Mouse (Mus musculus) liver, embryonic 12.5 days (tissue): Measurements from ENCODE around the gene Fbxo21. TPM values are rescaled to one million over a fixed set of nuclear protein-coding genes. Genes with fewer than 3 reads are reported as not detected.

ENCODE experiments used
- ATAC-seq: fragments of 200-750 bp; cut with Nextera tagmentation; 2 replicates; pipeline ENCODE4 v1.8.0; 2017; ENCODE audit warnings: moderate number of reproducible peaks, mild to moderate bottlenecking, moderate library complexity
- H3K27ac ChIP-seq: fragments of 300-500 bp; sonication (generic); 2 replicates; pipeline ENCODE4 v1.5.1; 2016; ENCODE audit warnings: mild to moderate bottlenecking
- H3K27me3 ChIP-seq: fragments of 300-500 bp; sonication (generic); replicated peaks from 2 replicates; pipeline ENCODE4 v1.6.1; 2016; ENCODE audit warnings: mild to moderate bottlenecking, moderate library complexity
- H3K36me3 ChIP-seq: fragments of 300-500 bp; sonication (generic); 2 replicates; pipeline ENCODE4 v1.6.1; 2016; ENCODE audit warnings: mild to moderate bottlenecking, moderate library complexity
- H3K4me1 ChIP-seq: fragments of 300-500 bp; sonication (generic); 2 replicates; pipeline ENCODE4 v1.6.1; 2016
- H3K4me2 ChIP-seq: fragments of 300-500 bp; sonication (generic); 2 replicates; pipeline ENCODE4 v1.6.1; 2016; ENCODE audit warnings: mild to moderate bottlenecking, moderate library complexity
- H3K4me3 ChIP-seq: fragments of 300-500 bp; sonication (generic); 2 replicates; pipeline ENCODE4 v1.5.1; 2016; ENCODE audit warnings: mild to moderate bottlenecking, moderate library complexity
- H3K9ac ChIP-seq: fragments of 300-500 bp; sonication (generic); 2 replicates; pipeline ENCODE4 v1.6.1; 2016; ENCODE audit warnings: mild to moderate bottlenecking, moderate library complexity
- H3K9me3 ChIP-seq: fragments of 300-500 bp; sonication (generic); replicated peaks from 2 replicates; pipeline ENCODE4 v1.6.1; 2016; ENCODE audit warnings: mild to moderate bottlenecking, moderate library complexity
- WGBS: fragments of 180-500 bp; shearing (Covaris S2); methylation state at CpG from one replicate; pipeline ENCODE4 v1.1.7; 2016; ENCODE audit not compliant: insufficient replicate concordance; 5-methylcytosine and 5-hydroxymethylcytosine counted together
- polyA plus RNA-seq: library from polyadenylated mRNA; unstranded; fragments of >200 nt; fragmentation: Nextera tagmentation; extraction: Ambion mirVana; gene quantifications from 2 replicates; pipeline ENCODE4 v1.2.1, GENCODE M21; 2016

Gene Fbxo21
- polyA plus RNA-seq, 1 experiment from 2014 or later, result 28.1 TPM

- Histone ChIP-seq H3K4me1 (no peaks in the 10 kb centered on the region), H3K4me3 (no peak overlapping the region), H3K9ac (no peak overlapping the region), H3K27me3 (0 out of 2 replicates have a peak, but pooled peaks cover 11% of the 10 kb centered on the region), H3K4me2 (no peak overlapping the region), H3K9me3 (no peaks in the 10 kb centered on the region), H3K36me3 (no peaks in the 10 kb centered on the region), H3K27ac (no peak overlapping the region)
- ATAC-seq, result no peak
- 68% methylated on average over 1 of the region's 1 CpGs for WGBS
Observed at GRCm38 (mm10) chr5:117954429-117954828, 22.1 kb upstream of the Fbxo21 start.

- no peak overlapping the region for H3K27ac ChIP-seq
- WGBS, result 22% methylated on average over 10 of the region's 10 CpGs
- ATAC-seq, result no peak
- H3K9me3 ChIP-seq, result no peaks in the 10 kb centered on the region
- H3K4me3 ChIP-seq, result no peak overlapping the region
- 0 out of 2 replicates have a peak, but pooled peaks cover 11% of the 10 kb centered on the region for H3K27me3 ChIP-seq
- H3K9ac ChIP-seq, result no peak overlapping the region
- no peaks in the 10 kb centered on the region for H3K4me1 ChIP-seq
- H3K36me3 ChIP-seq, result no peaks in the 10 kb centered on the region
- no peak overlapping the region for H3K4me2 ChIP-seq
Observed at GRCm38 (mm10) chr5:117955675-117956420, 20.7 kb upstream of the Fbxo21 start.

- 40% methylated on average over 9 of the region's 9 CpGs for WGBS
- no peak overlapping the region for H3K9ac ChIP-seq
- H3K4me2 ChIP-seq, result no peak overlapping the region
- H3K4me3 ChIP-seq, result no peak overlapping the region
- no peak for ATAC-seq
- H3K36me3 ChIP-seq, result no peaks in the 10 kb centered on the region
- H3K27me3 ChIP-seq, result peaks cover 27% of the 10 kb centered on the region
- no peak overlapping the region for H3K27ac ChIP-seq
- no peaks in the 10 kb centered on the region for H3K9me3 ChIP-seq
- H3K4me1 ChIP-seq, result peaks cover 17% of the 10 kb centered on the region
Observed at GRCm38 (mm10) chr5:117964750-117965149, 11.8 kb upstream of the Fbxo21 start.

- H3K36me3 ChIP-seq, result no peaks in the 10 kb centered on the region
- no peak overlapping the region for H3K27ac ChIP-seq
- peaks cover 27% of the 10 kb centered on the region for H3K27me3 ChIP-seq
- ATAC-seq, result no peak
- no peak overlapping the region for H3K4me3 ChIP-seq
- H3K4me2 ChIP-seq, result no peak overlapping the region
- H3K9me3 ChIP-seq, result no peaks in the 10 kb centered on the region
- H3K4me1 ChIP-seq, result peaks cover 17% of the 10 kb centered on the region
- no peak overlapping the region for H3K9ac ChIP-seq
- WGBS, result 70% methylated on average over 9 of the region's 9 CpGs
Observed at GRCm38 (mm10) chr5:117966956-117967355, 9.6 kb upstream of the Fbxo21 start.

GRCm38 (mm10) chr5:117967659-117968069 is 8.9 kb upstream of the Fbxo21 start:
- no peak overlapping the region for H3K4me2 ChIP-seq
- H3K27ac ChIP-seq, result 0 out of 2 replicates have a peak overlapping the region, but pooled peaks have one; percentile 25
- no peak overlapping the region for H3K4me3 ChIP-seq
- H3K36me3 ChIP-seq, result no peaks in the 10 kb centered on the region
- no peak for ATAC-seq
- 44% methylated on average over 4 of the region's 4 CpGs for WGBS
- H3K9ac ChIP-seq, result no peak overlapping the region
- no peaks in the 10 kb centered on the region for H3K9me3 ChIP-seq
- peaks cover 27% of the 10 kb centered on the region for H3K27me3 ChIP-seq
- peaks cover 17% of the 10 kb centered on the region for H3K4me1 ChIP-seq

GRCm38 (mm10) chr5:117969681-117970427 is 6.7 kb upstream of the Fbxo21 start:
- Histone ChIP-seq H3K27me3 (peaks cover 14% of the 10 kb centered on the region; the same call in 1 of the 2 replicates), H3K4me1 (peaks cover 11% of the 10 kb centered on the region), H3K4me3 (no peak overlapping the region), H3K36me3 (no peaks in the 10 kb centered on the region), H3K9ac (no peak overlapping the region), H3K4me2 (no peak overlapping the region), H3K9me3 (no peaks in the 10 kb centered on the region), H3K27ac (no peak overlapping the region)
- WGBS, result 73% methylated on average over 10 of the region's 10 CpGs
- no peak for ATAC-seq

- Histone ChIP-seq H3K9me3 (no peaks in the 10 kb centered on the region), H3K9ac (no peak overlapping the region), H3K4me2 (peak overlapping the region; percentile 98), H3K27me3 (peaks cover 13% of the 10 kb centered on the region; the same call in 1 of the 2 replicates), H3K4me3 (peak overlapping the region; percentile 89), H3K27ac (no peak overlapping the region), H3K36me3 (peaks cover 22% of the 10 kb centered on the region), H3K4me1 (peaks cover 39% of the 10 kb centered on the region)
- 19% methylated on average over 19 of the region's 19 CpGs for whole genome bisulfite sequencing
- ATAC-seq, result 0 out of 2 replicates have a peak, but pooled peaks have one; percentile 6
Observed at GRCm38 (mm10) chr5:117976263-117976656, 270 bp upstream of the Fbxo21 start.

- ATAC-seq, result no peak
- Histone ChIP-seq H3K27ac (peak overlapping the region; percentile 31; the same call in 1 of the 2 replicates), H3K4me3 (peak overlapping the region; percentile 89), H3K4me2 (peak overlapping the region; percentile 98), H3K9me3 (no peaks in the 10 kb centered on the region), H3K36me3 (peaks cover 36% of the 10 kb centered on the region), H3K9ac (peak overlapping the region; percentile 84), H3K27me3 (peaks cover 13% of the 10 kb centered on the region; the same call in 1 of the 2 replicates), H3K4me1 (peaks cover 41% of the 10 kb centered on the region)
- 22% methylated on average over 30 of the region's 30 CpGs for WGBS
Observed at GRCm38 (mm10) chr5:117977501-117978158, 1.1 kb downstream of the Fbxo21 start.

GRCm38 (mm10) chr5:117978159-117978697 is 1.7 kb downstream of the Fbxo21 start:
- Histone ChIP-seq H3K9me3 (no peaks in the 10 kb centered on the region), H3K9ac (peak overlapping the region; percentile 13; the same call in 1 of the 2 replicates), H3K4me3 (peak overlapping the region; percentile 89), H3K27me3 (peaks cover 13% of the 10 kb centered on the region; the same call in 1 of the 2 replicates), H3K27ac (peak overlapping the region; percentile 31), H3K4me2 (peak overlapping the region; percentile 98), H3K36me3 (peaks cover 42% of the 10 kb centered on the region), H3K4me1 (peaks cover 41% of the 10 kb centered on the region)
- WGBS, result 69% methylated on average over 17 of the region's 17 CpGs
- ATAC-seq, result no peak

- peak overlapping the region; percentile 98; the same call in 1 of the 2 replicates for H3K4me2 ChIP-seq
- H3K9me3 ChIP-seq, result no peaks in the 10 kb centered on the region
- 0 out of 2 replicates have a peak overlapping the region, but pooled peaks have one; percentile 31 for H3K27ac ChIP-seq
- peaks cover 13% of the 10 kb centered on the region; the same call in 1 of the 2 replicates for H3K27me3 ChIP-seq
- no peak overlapping the region for H3K4me3 ChIP-seq
- peaks cover 41% of the 10 kb centered on the region for H3K4me1 ChIP-seq
- 70% methylated on average over 5 of the region's 5 CpGs for WGBS
- H3K9ac ChIP-seq, result no peak overlapping the region
- H3K36me3 ChIP-seq, result peaks cover 50% of the 10 kb centered on the region
- no peak for ATAC-seq
Observed at GRCm38 (mm10) chr5:117979082-117979481, 2.6 kb downstream of the Fbxo21 start.

GRCm38 (mm10) chr5:117980921-117981320 is 4.4 kb downstream of the Fbxo21 start:
- Histone ChIP-seq H3K27me3 (peaks cover 6% of the 10 kb centered on the region; the same call in 1 of the 2 replicates), H3K9ac (no peak overlapping the region), H3K4me1 (peaks cover 52% of the 10 kb centered on the region), H3K4me2 (no peak overlapping the region), H3K36me3 (peaks cover 60% of the 10 kb centered on the region), H3K4me3 (no peak overlapping the region), H3K27ac (no peak overlapping the region), H3K9me3 (no peaks in the 10 kb centered on the region)
- no peak for ATAC-seq
- 82% methylated on average over 8 of the region's 8 CpGs for WGBS
